Mouse (Mus musculus) spleen, postnatal 10 days (tissue): ENCODE results near the gene Ftsj3.
"Not testable (repeated sequence)": the region's sequence is repeated elsewhere in the genome, so short reads cannot be mapped to it uniquely, and the experiment has no call there.

Source experiments
- DNase-seq, 2 experiments: peaks; one replicate each; pipeline ENCODE4 v3.0.0; 2021 to 2022; ENCODE audit warnings: low spot score in 2 of 2

The Ftsj3 gene

GRCm38 (mm10) chr11:106201337-106202122 is 54.3 kb downstream of the Ftsj3 start:
- no peak for DNase-seq

GRCm38 (mm10) chr11:106200756-106201155 is 55.1 kb downstream of the Ftsj3 start:
- no peak for DNase-seq

GRCm38 (mm10) chr11:106199997-106200396 is 55.9 kb downstream of the Ftsj3 start:
- not testable (repeated sequence) for DNase-seq
